Mouse (Mus musculus): ENCODE results near the gene Mad2l2.
"Not testable (repeated sequence)": the region's sequence is repeated elsewhere in the genome, so short reads cannot be mapped to it uniquely, and the experiment has no call there.

Mad2l2 gene

GRCm38 (mm10) chr4:148169586-148169985 is 39.4 kb downstream of the Mad2l2 start:
- peak; percentile 89 for DNase-seq (ENCODE audit: low read depth, low spot score)

GRCm38 (mm10) chr4:148170842-148171241 is 40.7 kb downstream of the Mad2l2 start:
- peak; percentile 77 for DNase-seq (ENCODE audit: low read depth, low spot score)

- no peak for DNase-seq (ENCODE audit: low read depth, low spot score)
Observed at GRCm38 (mm10) chr4:148171261-148171660, 41.1 kb downstream of the Mad2l2 start.

- peak; percentile 75 for DNase-seq (ENCODE audit: low read depth, low spot score)
Observed at GRCm38 (mm10) chr4:148173811-148174494, 43.8 kb downstream of the Mad2l2 start.

- no peak for DNase-seq (ENCODE audit: low read depth, low spot score)
Observed at GRCm38 (mm10) chr4:148174495-148174862, 44.3 kb downstream of the Mad2l2 start.

- DNase-seq (ENCODE audit: low read depth, low spot score) = not testable (repeated sequence)
Observed at GRCm38 (mm10) chr4:148176603-148177002, 46.4 kb downstream of the Mad2l2 start.

GRCm38 (mm10) chr4:148177716-148178115 is 47.5 kb downstream of the Mad2l2 start:
- no peak for DNase-seq (ENCODE audit: low read depth, low spot score)

- no peak for DNase-seq (ENCODE audit: low read depth, low spot score)
Observed at GRCm38 (mm10) chr4:148181483-148181882, 51.3 kb downstream of the Mad2l2 start.

GRCm38 (mm10) chr4:148182363-148182762 is 52.2 kb downstream of the Mad2l2 start:
- DNase-seq (ENCODE audit: low read depth, low spot score) = peak; percentile 38

GRCm38 (mm10) chr4:148184564-148184963 is 54.4 kb downstream of the Mad2l2 start:
- DNase-seq (ENCODE audit: low read depth, low spot score) = no peak

- peak; percentile 91 for DNase-seq (ENCODE audit: low read depth, low spot score)
Observed at GRCm38 (mm10) chr4:148185819-148186218, 55.6 kb downstream of the Mad2l2 start.

- DNase-seq (ENCODE audit: low read depth, low spot score) = not testable (repeated sequence)
Observed at GRCm38 (mm10) chr4:148188767-148189166, 58.6 kb downstream of the Mad2l2 start.

- peak; percentile 91 for DNase-seq (ENCODE audit: low read depth, low spot score)
Observed at GRCm38 (mm10) chr4:148192707-148193245, 62.6 kb downstream of the Mad2l2 start.

GRCm38 (mm10) chr4:148194400-148194799 is 64.2 kb downstream of the Mad2l2 start:
- DNase-seq (ENCODE audit: low read depth, low spot score) = no peak
